ENCODE assay signal across 26 mouse cellular contexts in the genomic region with DNA sequence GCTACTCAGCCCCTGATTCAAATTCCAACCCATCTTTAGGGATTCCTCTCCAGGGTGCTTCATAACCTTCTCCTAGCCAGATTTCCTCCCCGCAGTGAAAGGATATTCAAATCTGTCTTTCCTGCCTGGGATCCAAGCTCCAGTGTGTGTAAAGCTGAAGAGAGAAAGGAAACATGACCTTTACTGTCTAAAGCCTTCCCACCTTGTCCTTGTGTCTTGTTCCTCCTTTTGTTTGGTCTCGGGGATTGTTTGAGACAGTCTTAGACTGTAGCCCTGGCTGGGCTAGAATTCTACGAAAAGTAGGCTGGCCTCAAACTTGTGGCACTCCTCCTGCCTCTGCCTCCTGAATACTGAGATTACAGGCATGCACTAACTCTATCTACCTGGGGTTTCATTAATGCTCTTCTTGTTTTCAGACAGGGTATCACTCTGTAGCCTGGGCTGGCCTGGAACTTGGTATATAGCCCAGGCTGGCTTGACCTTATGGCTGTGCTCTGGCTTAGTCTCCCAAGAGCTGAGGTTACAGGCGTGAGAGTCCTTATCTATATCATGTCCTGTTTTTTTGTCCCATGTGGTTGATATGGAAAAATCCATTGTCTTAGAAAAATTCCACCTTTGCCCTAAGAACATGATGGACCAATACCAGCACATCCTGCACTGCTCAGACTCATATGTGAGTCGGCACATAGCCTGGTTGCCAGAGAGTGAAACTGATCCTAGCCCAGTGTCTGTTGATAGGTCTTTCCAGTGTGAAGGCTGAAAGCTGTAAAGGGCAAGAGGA. TPM values are rescaled to one million over a fixed set of nuclear protein-coding genes. Genes with fewer than 3 reads are reported as not detected.
A peak's percentile ranks its signal among the peaks of the same experiment; 100 is the strongest.
DNase-seq lines count a peak whose midpoint lies in the region; ATAC-seq and TF ChIP-seq lines count a peak whose summit lies in the region.
"Had no signal": no experiment of that assay in that cellular context is flagged by ENCODE, and none has a peak within 500 bp of the region (broad histone marks: within the 10 kb centered on the region; RNA-seq: fewer than 3 reads in every experiment).

No protein-coding gene starts in this region.

- WGBS in liver, adult 2 months = 74% methylated on average over 5 of the region's 5 CpGs
- WGBS in liver, embryonic 11.5 days = 66% methylated on average over 5 of the region's 5 CpGs
- 86% methylated on average over 5 of the region's 5 CpGs for WGBS in cerebellum, adult 2 months

- TF ChIP-seq CTCF in gastrocnemius, adult 2 months (IDR thresholded peaks at IDR 0.05) = no peak
- TF ChIP-seq CTCF in liver, adult 2 months (IDR thresholded peaks at IDR 0.05; ENCODE audit: low read depth, low read length) = no peak
- TF ChIP-seq CTCF in cerebellum, adult 2 months (IDR thresholded peaks at IDR 0.05; ENCODE audit: borderline replicate concordance, insufficient read depth, low read depth, low read length) = no peak

- no peak for DNase-seq in gastrocnemius, adult 2 months
- no peak for DNase-seq in gastrocnemius, adult 18-20 months (ENCODE audit: low spot score)
- peak; percentile 12 for DNase-seq in liver, adult 2 months (ENCODE audit: extremely low read depth, low read depth, low spot score)
- no peak for DNase-seq in liver, embryonic 11.5 days (ENCODE audit: low spot score)
- DNase-seq in neural tube, embryonic 10.5 days (ENCODE audit: extremely low spot score, low spot score) = no peak
- no peak for DNase-seq in lung, postnatal 36 days
- no peak for DNase-seq in cerebellum, adult 2 months
- DNase-seq: adrenal gland, postnatal 10 days; cerebellum, adult 11 months; cerebellum, postnatal 25 days; embryo, embryonic 11 days; kidney, adult 2 months; kidney, postnatal 14 days; layer of hippocampus, postnatal 36 days had no signal

- no peak overlapping the region for H3K4me2 ChIP-seq in liver, embryonic 11.5 days
- H3K4me2 ChIP-seq: hindbrain, embryonic 13.5 days; limb, embryonic 15.5 days; lung, embryonic 15.5 days; midbrain, embryonic 11.5 days; neural tube, embryonic 12.5 days had no signal

- H3K27me3 ChIP-seq in liver, adult 2 months (ENCODE audit: control insufficient read depth, insufficient read depth, low read length) = no peaks in the 10 kb centered on the region
- no peaks in the 10 kb centered on the region for H3K27me3 ChIP-seq in liver, embryonic 11.5 days (replicated peaks; ENCODE audit: control insufficient read depth, insufficient read depth, low read length)
- no peaks in the 10 kb centered on the region for H3K27me3 ChIP-seq in cerebellum, adult 2 months (ENCODE audit: control insufficient read depth, insufficient read depth, low read length)
- H3K27me3 ChIP-seq: hindbrain, embryonic 13.5 days; limb, embryonic 15.5 days; lung, embryonic 15.5 days; neural tube, embryonic 12.5 days had no signal

- H3K79me2 ChIP-seq in liver, adult 2 months (ENCODE audit: control insufficient read depth, insufficient read depth, low read length) = no peaks in the 10 kb centered on the region

- intact Hi-C loops in gastrocnemius, adult 2 months (cut with DNase I) = no loop called here

- peaks cover 2% of the 10 kb centered on the region for H3K4me1 ChIP-seq in liver, adult 2 months (ENCODE audit: control insufficient read depth, insufficient read depth, low read length)
- H3K4me1 ChIP-seq in liver, embryonic 11.5 days (replicated peaks; ENCODE audit: control insufficient read depth, insufficient read depth, low read length) = no peaks in the 10 kb centered on the region
- peaks cover 14% of the 10 kb centered on the region for H3K4me1 ChIP-seq in brown adipose tissue, adult 24 weeks (ENCODE audit: control insufficient read depth, insufficient read depth, insufficient read length, low read length)
- no peaks in the 10 kb centered on the region for H3K4me1 ChIP-seq in cerebellum, adult 2 months (ENCODE audit: control insufficient read depth, insufficient read depth, low read length)
- H3K4me1 ChIP-seq: hindbrain, embryonic 13.5 days; limb, embryonic 15.5 days; lung, embryonic 15.5 days; neural tube, embryonic 12.5 days had no signal

- H3K9ac ChIP-seq in liver, adult 2 months (ENCODE audit: low read depth, low read length) = no peak overlapping the region
- no peak overlapping the region for H3K9ac ChIP-seq in liver, embryonic 11.5 days (ENCODE audit: low read depth, low read length)
- H3K9ac ChIP-seq: hindbrain, embryonic 13.5 days; limb, embryonic 15.5 days; lung, embryonic 15.5 days; neural tube, embryonic 12.5 days had no signal

- no peaks in the 10 kb centered on the region for H3K36me3 ChIP-seq in liver, adult 2 months (ENCODE audit: control insufficient read depth, insufficient read depth, low read length)
- H3K36me3 ChIP-seq in liver, embryonic 11.5 days (ENCODE audit: control insufficient read depth, insufficient read depth, low read length) = no peaks in the 10 kb centered on the region
- H3K36me3 ChIP-seq: hindbrain, embryonic 13.5 days; neural tube, embryonic 12.5 days had no signal

- H3K27ac ChIP-seq in gastrocnemius, adult 2 months = peak overlapping the region; percentile 63
- H3K27ac ChIP-seq in liver, adult 2 months (replicated peaks; ENCODE audit: insufficient read depth, low read depth, low read length) = peak overlapping the region; percentile 70
- H3K27ac ChIP-seq in liver, embryonic 11.5 days (ENCODE audit: low read depth, low read length) = no peak overlapping the region
- peak overlapping the region; percentile 95 for H3K27ac ChIP-seq in brown adipose tissue, adult 24 weeks (replicated peaks; ENCODE audit: low read depth, low read length)
- no peak overlapping the region for H3K27ac ChIP-seq in cerebellum, adult 2 months (ENCODE audit: insufficient read depth, low read length)
- H3K27ac ChIP-seq: hindbrain, embryonic 13.5 days; layer of hippocampus, adult 2 months; limb, embryonic 15.5 days; lung, embryonic 15.5 days; macrophage; neural tube, embryonic 12.5 days had no signal

- no peak for ATAC-seq in liver, embryonic 11.5 days (replicated peaks; ENCODE audit: low FRiP score)
- ATAC-seq: activated CD4-positive, CD25-positive, alpha-beta regulatory T cell, adult 4 months; CD4-positive, CD25-positive, alpha-beta regulatory T cell, adult 4 months; forebrain, embryonic 16.5 days; inflammation-experienced regulatory T-cells, adult 6 months had no signal

- no peak for TF ChIP-seq POLR2A in liver, adult 2 months (IDR thresholded peaks at IDR 0.05; ENCODE audit: extremely low read depth, insufficient read depth, low read length)
- no peak for TF ChIP-seq POLR2A in cerebellum, adult 2 months (IDR thresholded peaks at IDR 0.05; ENCODE audit: borderline replicate concordance, insufficient read depth, low read length)

- H3K4me3 ChIP-seq in gastrocnemius, adult 2 months = no peak overlapping the region
- no peak overlapping the region for H3K4me3 ChIP-seq in liver, adult 2 months (ENCODE audit: insufficient read depth, low read depth, low read length)
- H3K4me3 ChIP-seq in liver, embryonic 11.5 days (ENCODE audit: low read depth, low read length) = no peak overlapping the region
- no peak overlapping the region for H3K4me3 ChIP-seq in brown adipose tissue, adult 24 weeks (ENCODE audit: insufficient read depth, low read depth, low read length)
- no peak overlapping the region for H3K4me3 ChIP-seq in cerebellum, adult 2 months (replicated peaks; ENCODE audit: insufficient read depth, low read depth, low read length)
- H3K4me3 ChIP-seq: hindbrain, embryonic 13.5 days; layer of hippocampus, adult 2 months; limb, embryonic 15.5 days; lung, embryonic 15.5 days; neural tube, embryonic 12.5 days had no signal

- no peaks in the 10 kb centered on the region for H3K9me3 ChIP-seq in liver, embryonic 11.5 days (ENCODE audit: control insufficient read depth, low read length)
- H3K9me3 ChIP-seq: hindbrain, embryonic 13.5 days; limb, embryonic 15.5 days; lung, embryonic 15.5 days; neural tube, embryonic 12.5 days had no signal

RNA-seq across cellular contexts. Expression of gene Akap2, which starts 22.9 kb away (rescaled TPM):
- total RNA-seq in gastrocnemius, adult 2 months (2021) = 10 to 100 TPM; 28.3 to 42.6 TPM
- 10 to 100 TPM; 28.7 to 41.5 TPM for total RNA-seq in gastrocnemius, adult 18-20 months (2021)
- total RNA-seq in liver, adult 2 months (2014; rRNA removed) = 6.5 and 7.5 TPM in 2 replicates
- 4.2 and 6.3 TPM in 2 replicates for polyA plus RNA-seq in liver, adult 2 months (2012; rRNA removed)
- polyA plus RNA-seq in liver, embryonic 11.5 days (2014; fragmentation: Nextera tagmentation; extraction: Ambion mirVana) = 4.8 and 5.6 TPM in 2 replicates
- 30.6 and 41.6 TPM in 2 replicates for polyA plus RNA-seq in brown adipose tissue, adult 24 weeks (2012; ENCODE audit: insufficient read depth, insufficient read length, missing spikeins)
- polyA plus RNA-seq in cerebellum, adult 2 months (2012; rRNA removed) = 33.6 and 34.5 TPM in 2 replicates

Comparison
In these comparisons a context has a peak if more than half of its experiments do, and no peak if none do; other contexts are left out.
1. H3K27ac ChIP-seq: peak in gastrocnemius, adult 2 months (single experiment), liver, adult 2 months (single experiment) and brown adipose tissue, adult 24 weeks (single experiment); none in liver, embryonic 11.5 days (single experiment) and cerebellum, adult 2 months (single experiment).